Mouse (Mus musculus): ENCODE results near the gene Tbl1x. TPM values are rescaled to one million over a fixed set of nuclear protein-coding genes. Genes with fewer than 3 reads are reported as not detected.
A peak's percentile ranks its signal among the peaks of the same experiment; 100 is the strongest.

Tbl1x gene
- polyA plus RNA-seq, 1 experiment = 8.3 TPM

- no peak for TF ChIP-seq POLR2A (IDR thresholded peaks at IDR 0.05; ENCODE audit: low read depth, low read length)
- TF ChIP-seq CTCF (IDR thresholded peaks at IDR 0.05; ENCODE audit: extremely low read depth, insufficient read depth, insufficient read length, insufficient replicate concordance) = no peak
- no peaks in the 10 kb centered on the region for H3K27me3 ChIP-seq (ENCODE audit: control insufficient read depth, insufficient read depth, low read length)
- H3K27ac ChIP-seq (ENCODE audit: insufficient read depth, low read length) = no peak overlapping the region
- 72% methylated on average over 6 of the region's 6 CpGs for WGBS
- no peak overlapping the region for H3K4me3 ChIP-seq (ENCODE audit: extremely low read depth, insufficient read depth, insufficient read length)
- H3K4me1 ChIP-seq (ENCODE audit: control insufficient read depth, insufficient read depth, insufficient read length) = peaks cover 2% of the 10 kb centered on the region; the same call in 1 of the 2 replicates
- no peak for DNase-seq (ENCODE audit: low read depth in 1 of 2, low spot score in 2 of 2)
- no peaks in the 10 kb centered on the region for H3K36me3 ChIP-seq (ENCODE audit: control insufficient read depth, insufficient read depth, low read length)
Measured at GRCm38 (mm10) chrX:77617368-77618144, 106.7 kb downstream of the Tbl1x start.

DNA sequence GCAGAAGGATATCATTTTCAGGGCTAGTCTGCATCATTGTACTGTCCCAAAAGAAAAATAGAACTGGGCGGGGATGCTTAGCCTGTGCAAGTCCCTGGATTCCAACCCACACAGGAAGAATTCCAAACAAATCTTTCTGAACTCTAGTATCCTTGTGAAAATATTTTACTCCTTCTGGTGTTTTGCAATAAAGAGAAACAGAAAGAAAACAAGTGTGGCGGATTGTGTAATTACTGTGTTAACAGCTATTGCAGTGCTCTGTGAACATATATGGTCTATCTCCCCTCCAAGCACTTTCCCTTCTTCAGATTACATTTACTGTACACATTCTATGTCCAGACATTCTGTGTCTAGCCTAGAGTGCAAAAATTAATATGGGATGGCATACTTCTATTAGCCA, 119.6 kb downstream of the Tbl1x start:
- Histone ChIP-seq H3K27ac (ENCODE audit: insufficient read depth, low read length) (no peak overlapping the region), H3K27me3 (ENCODE audit: control insufficient read depth, insufficient read depth, low read length) (no peaks in the 10 kb centered on the region), H3K36me3 (ENCODE audit: control insufficient read depth, insufficient read depth, low read length) (no peaks in the 10 kb centered on the region), H3K4me3 (ENCODE audit: extremely low read depth, insufficient read depth, insufficient read length) (no peak overlapping the region), H3K4me1 (ENCODE audit: control insufficient read depth, insufficient read depth, insufficient read length) (no peaks in the 10 kb centered on the region)
- no peak for TF ChIP-seq CTCF (IDR thresholded peaks at IDR 0.05; ENCODE audit: extremely low read depth, insufficient read depth, insufficient read length, insufficient replicate concordance)
- no peak for TF ChIP-seq POLR2A (IDR thresholded peaks at IDR 0.05; ENCODE audit: low read depth, low read length)
- 89% methylated on average over 2 of the region's 2 CpGs for WGBS
- DNase-seq (ENCODE audit: low read depth in 1 of 2, low spot score in 2 of 2) = no peak

GRCm38 (mm10) chrX:77636499-77636898, 125.7 kb downstream of the Tbl1x start:
- H3K36me3 ChIP-seq (ENCODE audit: control insufficient read depth, insufficient read depth, low read length) = no peaks in the 10 kb centered on the region
- TF ChIP-seq POLR2A (IDR thresholded peaks at IDR 0.05; ENCODE audit: low read depth, low read length) (no peak), CTCF (IDR thresholded peaks at IDR 0.05; ENCODE audit: extremely low read depth, insufficient read depth, insufficient read length, insufficient replicate concordance) (no peak)
- WGBS = 86% methylated on average over 3 of the region's 3 CpGs
- DNase-seq (ENCODE audit: low read depth in 1 of 2, low spot score in 2 of 2) = no peak
- H3K4me3 ChIP-seq (ENCODE audit: extremely low read depth, insufficient read depth, insufficient read length) = no peak overlapping the region
- H3K4me1 ChIP-seq (ENCODE audit: control insufficient read depth, insufficient read depth, insufficient read length) = no peaks in the 10 kb centered on the region
- H3K27me3 ChIP-seq (ENCODE audit: control insufficient read depth, insufficient read depth, low read length) = no peaks in the 10 kb centered on the region
- no peak overlapping the region for H3K27ac ChIP-seq (ENCODE audit: insufficient read depth, low read length)

DNA sequence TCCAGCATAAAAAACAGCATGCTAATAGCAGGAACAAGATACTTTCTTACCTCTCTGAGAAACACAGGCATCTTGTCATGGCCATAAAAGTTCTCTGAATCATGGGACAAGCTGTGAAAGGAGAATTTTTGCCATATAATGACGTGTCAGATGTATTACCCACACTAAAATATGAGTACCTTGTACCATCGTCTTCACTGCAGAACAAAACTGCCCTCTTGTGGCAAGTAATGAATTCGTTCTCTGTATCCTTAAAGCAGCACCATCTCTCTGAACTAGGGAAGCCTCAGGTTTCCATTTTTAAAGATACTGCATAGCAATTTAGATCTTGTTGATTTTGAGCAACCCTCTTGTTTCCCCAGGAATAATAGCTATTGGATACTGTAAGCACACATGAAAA, 127.3 kb downstream of the Tbl1x start:
- H3K4me1 ChIP-seq (ENCODE audit: control insufficient read depth, insufficient read depth, insufficient read length) = no peaks in the 10 kb centered on the region
- peak; percentile 16 to 34 for DNase-seq (ENCODE audit: low read depth in 1 of 2, low spot score in 2 of 2)
- no peak for TF ChIP-seq CTCF (IDR thresholded peaks at IDR 0.05; ENCODE audit: extremely low read depth, insufficient read depth, insufficient read length, insufficient replicate concordance)
- TF ChIP-seq POLR2A (IDR thresholded peaks at IDR 0.05; ENCODE audit: low read depth, low read length) = no peak
- H3K4me3 ChIP-seq (ENCODE audit: extremely low read depth, insufficient read depth, insufficient read length) = no peak overlapping the region
- H3K27ac ChIP-seq (ENCODE audit: insufficient read depth, low read length) = no peak overlapping the region
- H3K36me3 ChIP-seq (ENCODE audit: control insufficient read depth, insufficient read depth, low read length) = no peaks in the 10 kb centered on the region; the same call in 1 of the 2 replicates
- H3K27me3 ChIP-seq (ENCODE audit: control insufficient read depth, insufficient read depth, low read length) = no peaks in the 10 kb centered on the region
- WGBS = 15% methylated on average over 3 of the region's 3 CpGs

DNA sequence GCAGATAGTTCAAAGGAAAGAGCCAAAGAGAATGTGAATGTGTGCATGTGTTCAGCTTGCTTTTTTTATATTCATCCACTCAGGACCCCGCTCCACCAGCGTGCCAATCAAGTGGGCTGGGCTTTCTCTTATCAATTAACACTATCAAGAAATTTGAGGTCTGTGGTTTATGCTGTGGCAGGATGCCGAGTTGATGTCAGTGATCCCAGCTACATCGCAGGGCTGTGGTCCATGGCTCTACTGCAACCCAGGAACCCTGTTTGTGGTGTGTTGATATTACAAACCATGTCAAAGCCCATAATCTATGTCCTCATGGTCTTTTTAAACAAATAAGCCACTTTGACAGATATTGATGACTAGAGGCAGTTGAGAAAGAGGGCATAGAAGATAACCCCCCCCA, 129.5 kb downstream of the Tbl1x start:
- DNase-seq (ENCODE audit: low read depth in 1 of 2, low spot score in 2 of 2) = no peak
- 73% methylated on average over 4 of the region's 4 CpGs for WGBS
- no peak for TF ChIP-seq CTCF (IDR thresholded peaks at IDR 0.05; ENCODE audit: extremely low read depth, insufficient read depth, insufficient read length, insufficient replicate concordance)
- TF ChIP-seq POLR2A (IDR thresholded peaks at IDR 0.05; ENCODE audit: low read depth, low read length) = no peak
- no peak overlapping the region for H3K27ac ChIP-seq (ENCODE audit: insufficient read depth, low read length)
- no peaks in the 10 kb centered on the region for H3K27me3 ChIP-seq (ENCODE audit: control insufficient read depth, insufficient read depth, low read length)
- no peak overlapping the region for H3K4me3 ChIP-seq (ENCODE audit: extremely low read depth, insufficient read depth, insufficient read length)
- no peaks in the 10 kb centered on the region; the same call in 1 of the 2 replicates for H3K36me3 ChIP-seq (ENCODE audit: control insufficient read depth, insufficient read depth, low read length)
- H3K4me1 ChIP-seq (ENCODE audit: control insufficient read depth, insufficient read depth, insufficient read length) = no peaks in the 10 kb centered on the region

DNA sequence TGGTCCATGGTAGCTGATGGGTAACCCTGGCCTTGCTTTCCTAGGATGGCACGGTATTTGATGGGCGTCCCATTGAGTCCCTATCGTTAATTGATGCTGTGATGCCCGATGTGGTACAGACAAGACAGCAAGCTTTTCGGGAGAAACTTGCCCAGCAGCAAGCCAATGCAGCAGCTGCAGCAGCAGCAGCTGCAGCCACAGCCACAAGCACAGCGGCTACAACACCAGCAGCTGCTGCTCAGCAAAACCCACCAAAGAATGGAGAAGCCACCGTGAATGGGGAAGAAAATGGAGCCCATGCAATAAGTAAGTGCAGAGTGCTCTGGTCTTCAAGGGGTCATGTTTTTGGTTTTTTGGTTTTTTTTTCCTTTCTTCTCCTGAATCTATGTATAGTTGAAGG, 135.4 kb downstream of the Tbl1x start:
- H3K27ac ChIP-seq (ENCODE audit: insufficient read depth, low read length) = no peak overlapping the region
- peaks cover 5% of the 10 kb centered on the region; the same call in 1 of the 2 replicates for H3K36me3 ChIP-seq (ENCODE audit: control insufficient read depth, insufficient read depth, low read length)
- WGBS = 89% methylated on average over 7 of the region's 7 CpGs
- H3K27me3 ChIP-seq (ENCODE audit: control insufficient read depth, insufficient read depth, low read length) = no peaks in the 10 kb centered on the region
- H3K4me1 ChIP-seq (ENCODE audit: control insufficient read depth, insufficient read depth, insufficient read length) = no peaks in the 10 kb centered on the region
- DNase-seq (ENCODE audit: low read depth in 1 of 2, low spot score in 2 of 2) = no peak
- no peak for TF ChIP-seq POLR2A (IDR thresholded peaks at IDR 0.05; ENCODE audit: low read depth, low read length)
- no peak for TF ChIP-seq CTCF (IDR thresholded peaks at IDR 0.05; ENCODE audit: extremely low read depth, insufficient read depth, insufficient read length, insufficient replicate concordance)
- no peak overlapping the region for H3K4me3 ChIP-seq (ENCODE audit: extremely low read depth, insufficient read depth, insufficient read length)

DNA sequence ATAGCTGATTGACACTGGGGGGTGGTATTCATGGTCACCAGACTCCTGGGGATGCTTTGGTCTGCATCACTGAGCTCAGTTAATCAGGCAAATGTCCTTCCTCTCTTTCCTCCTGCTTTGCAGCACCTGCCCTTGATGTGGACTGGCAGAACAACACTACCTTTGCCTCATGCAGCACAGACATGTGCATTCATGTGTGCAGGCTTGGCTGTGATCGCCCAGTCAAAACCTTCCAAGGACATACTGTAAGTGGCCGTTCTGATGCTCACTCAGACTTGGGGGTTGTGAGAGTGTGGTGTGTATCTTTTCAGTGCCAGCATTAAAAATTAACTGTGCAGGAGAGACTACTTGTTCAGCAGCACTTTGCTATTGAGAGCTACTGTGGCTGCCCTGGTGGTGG, 139.4 kb downstream of the Tbl1x start:
- WGBS = 93% methylated on average over 2 of the region's 2 CpGs
- no peak overlapping the region for H3K4me3 ChIP-seq (ENCODE audit: extremely low read depth, insufficient read depth, insufficient read length)
- no peak for DNase-seq (ENCODE audit: low read depth in 1 of 2, low spot score in 2 of 2)
- H3K27me3 ChIP-seq (ENCODE audit: control insufficient read depth, insufficient read depth, low read length) = no peaks in the 10 kb centered on the region
- H3K4me1 ChIP-seq (ENCODE audit: control insufficient read depth, insufficient read depth, insufficient read length) = no peaks in the 10 kb centered on the region
- TF ChIP-seq CTCF (IDR thresholded peaks at IDR 0.05; ENCODE audit: extremely low read depth, insufficient read depth, insufficient read length, insufficient replicate concordance) (no peak), POLR2A (IDR thresholded peaks at IDR 0.05; ENCODE audit: low read depth, low read length) (no peak)
- no peak overlapping the region for H3K27ac ChIP-seq (ENCODE audit: insufficient read depth, low read length)
- peaks cover 8% of the 10 kb centered on the region; the same call in 1 of the 2 replicates for H3K36me3 ChIP-seq (ENCODE audit: control insufficient read depth, insufficient read depth, low read length)

Data from spleen, adult 2 months (tissue).